Mouse (Mus musculus) embryonic fibroblast, embryonic 13.5 days (primary cell): Measurements from ENCODE around the gene Tbxas1. TPM values are rescaled to one million over a fixed set of nuclear protein-coding genes. Genes with fewer than 3 reads are reported as not detected.

Source experiments
- H3K27ac ChIP-seq: 2 replicates; pipeline ENCODE4 v1.5.1; 2012; ENCODE audit warnings: low read length, control low read depth, inconsistent platforms; ENCODE audit not compliant: insufficient read depth
- H3K4me1 ChIP-seq: 2 replicates; pipeline ENCODE4 v1.6.1; 2011; ENCODE audit warnings: low read length; ENCODE audit not compliant: control insufficient read depth, insufficient read depth
- H3K4me3 ChIP-seq: 2 replicates; pipeline ENCODE4 v1.5.1; 2011; ENCODE audit warnings: mild to moderate bottlenecking, control low read depth, low read length; ENCODE audit not compliant: insufficient read depth
- CTCF ChIP-seq: IDR thresholded peaks from 2 replicates; pipeline ENCODE4 v1.5.1; 2011; ENCODE audit warnings: mild to moderate bottlenecking, control low read depth, low read length, moderate library complexity, borderline replicate concordance; ENCODE audit not compliant: insufficient read depth
- POLR2A ChIP-seq: IDR thresholded peaks from 2 replicates; pipeline ENCODE4 v1.6.1; 2011; ENCODE audit warnings: low read depth, mild to moderate bottlenecking, control low read depth, low read length, moderate library complexity
- polyA plus RNA-seq: library from polyadenylated mRNA; stranded (reverse); fragments of >200 nt; gene quantifications from 2 replicates; pipeline ENCODE4 v1.2.4, GENCODE M21; 2011; ENCODE audit warnings: low read depth; ENCODE audit not compliant: missing spikeins, insufficient read length

Tbxas1 gene
- polyA plus RNA-seq, 1 experiment, result 0.86 TPM

GRCm38 (mm10) chr6:38926135-38926962 is 51.1 kb downstream of the Tbxas1 start:
- Histone ChIP-seq H3K27ac (no peak overlapping the region; the same call in 1 of the 2 replicates), H3K4me1 (peaks cover 3% of the 10 kb centered on the region; the same call in 1 of the 2 replicates), H3K4me3 (no peak overlapping the region)
- TF ChIP-seq CTCF, result no peak
- no peak for TF ChIP-seq POLR2A

- no peak for TF ChIP-seq POLR2A
- no peak for TF ChIP-seq CTCF
- Histone ChIP-seq H3K4me1 (peaks cover 3% of the 10 kb centered on the region; the same call in 1 of the 2 replicates), H3K27ac (no peak overlapping the region), H3K4me3 (no peak overlapping the region)
These were observed 51.8 kb downstream of the Tbxas1 start for GRCm38 (mm10) chr6:38926963-38927361.

GRCm38 (mm10) chr6:38928489-38928888 is 53.3 kb downstream of the Tbxas1 start:
- Histone ChIP-seq H3K4me1 (peaks cover 3% of the 10 kb centered on the region; the same call in 1 of the 2 replicates), H3K27ac (no peak overlapping the region), H3K4me3 (no peak overlapping the region)
- TF ChIP-seq CTCF, result no peak

DNA sequence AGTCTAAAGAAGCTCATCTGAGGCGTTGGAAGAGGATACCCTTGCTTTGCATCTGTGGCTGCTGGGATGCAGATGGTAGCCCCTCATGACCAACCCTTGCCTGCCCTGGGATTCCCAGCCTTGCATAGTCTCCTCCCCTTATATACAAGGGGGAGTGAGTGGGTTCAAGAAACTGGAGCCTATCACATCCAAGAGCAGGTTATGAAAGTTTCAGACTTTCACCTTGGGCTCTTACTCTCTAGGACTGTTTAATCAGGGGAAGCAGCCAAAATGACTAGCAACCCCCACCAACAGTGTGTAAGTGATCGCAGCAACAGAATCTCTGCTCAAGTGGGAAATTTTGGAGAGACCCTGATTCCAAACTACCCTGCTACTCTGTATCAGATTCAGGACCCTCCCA is 60.8 kb downstream of the Tbxas1 start:
- H3K4me1 ChIP-seq, result no peaks in the 10 kb centered on the region
- no peak overlapping the region for H3K4me3 ChIP-seq
- no peak for TF ChIP-seq POLR2A
- no peak for TF ChIP-seq CTCF
- H3K27ac ChIP-seq, result no peak overlapping the region

GRCm38 (mm10) chr6:38938421-38938820 is 63.2 kb downstream of the Tbxas1 start:
- no peak overlapping the region for H3K27ac ChIP-seq
- H3K4me3 ChIP-seq, result no peak overlapping the region
- TF ChIP-seq CTCF (no peak), POLR2A (no peak)
- no peaks in the 10 kb centered on the region for H3K4me1 ChIP-seq

DNA sequence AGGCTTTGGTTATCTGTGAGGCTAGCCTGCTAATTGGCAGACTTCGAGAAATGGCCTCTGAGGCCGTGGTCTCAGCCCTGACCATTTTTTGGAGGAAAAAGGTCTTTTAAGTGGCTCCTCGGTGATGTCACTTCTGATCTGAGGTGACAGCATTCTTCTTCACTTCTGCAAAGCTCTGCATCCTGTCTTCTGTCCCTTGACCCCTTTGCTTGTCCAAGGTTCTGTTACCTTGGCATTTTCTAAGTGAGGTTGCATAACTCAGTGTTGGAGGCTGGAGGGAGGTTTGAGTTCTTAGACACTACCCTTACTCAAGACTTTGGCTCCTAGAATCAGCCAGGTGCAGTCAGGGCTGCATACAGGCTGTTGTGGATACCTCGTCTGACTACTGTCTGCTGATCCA is 63.9 kb downstream of the Tbxas1 start:
- Histone ChIP-seq H3K4me3 (no peak overlapping the region), H3K4me1 (no peaks in the 10 kb centered on the region), H3K27ac (no peak overlapping the region)
- TF ChIP-seq POLR2A (no peak), CTCF (no peak)

GRCm38 (mm10) chr6:38941016-38941415 is 65.8 kb downstream of the Tbxas1 start:
- TF ChIP-seq POLR2A (no peak), CTCF (no peak)
- no peak overlapping the region for H3K4me3 ChIP-seq
- H3K4me1 ChIP-seq, result no peaks in the 10 kb centered on the region
- H3K27ac ChIP-seq, result no peak overlapping the region

GRCm38 (mm10) chr6:38942771-38943170 is 67.6 kb downstream of the Tbxas1 start:
- no peak overlapping the region for H3K4me3 ChIP-seq
- H3K27ac ChIP-seq, result no peak overlapping the region
- H3K4me1 ChIP-seq, result no peaks in the 10 kb centered on the region
- TF ChIP-seq CTCF (no peak), POLR2A (no peak)

- H3K4me3 ChIP-seq, result no peak overlapping the region
- H3K4me1 ChIP-seq, result peaks cover 3% of the 10 kb centered on the region; the same call in 1 of the 2 replicates
- H3K27ac ChIP-seq, result no peak overlapping the region
- TF ChIP-seq CTCF, result no peak
- TF ChIP-seq POLR2A, result no peak
These were observed 69.2 kb downstream of the Tbxas1 start for GRCm38 (mm10) chr6:38944392-38944791.

DNA sequence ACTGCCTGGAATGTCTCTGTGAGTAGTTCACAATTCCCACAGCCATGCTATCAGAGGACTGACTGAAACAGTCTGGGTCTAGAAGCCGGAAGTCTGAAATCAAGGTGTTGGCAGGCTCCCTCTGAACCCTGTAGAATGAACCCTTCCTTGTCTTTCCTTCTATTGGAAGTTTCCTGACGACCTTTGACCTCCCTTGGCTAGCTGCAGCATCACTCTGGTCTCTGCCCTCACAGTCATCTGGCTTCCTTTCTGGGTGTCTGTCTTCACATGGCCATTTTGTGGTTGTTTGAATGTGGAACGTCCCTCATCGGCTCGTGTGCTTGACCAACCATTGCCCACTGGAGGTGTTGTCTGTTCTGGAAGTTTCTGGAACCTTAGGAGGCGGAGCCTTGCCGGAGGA is 69.6 kb downstream of the Tbxas1 start:
- no peak for TF ChIP-seq CTCF
- no peak for TF ChIP-seq POLR2A
- Histone ChIP-seq H3K4me3 (no peak overlapping the region), H3K27ac (no peak overlapping the region), H3K4me1 (peaks cover 7% of the 10 kb centered on the region; the same call in 1 of the 2 replicates)
